Mouse (Mus musculus) hindbrain, embryonic 10.5 days (tissue): ENCODE measurements around the gene Ispd. TPM values are rescaled to one million over a fixed set of nuclear protein-coding genes. Genes with fewer than 3 reads are reported as not detected.

Source experiments
- DNase-seq: peaks from one replicate; pipeline ENCODE4 v3.0.0-alpha.2; 2017; ENCODE audit warnings: low spot score
- H3K27ac ChIP-seq: fragments of 300-500 bp; sonication (generic); 2 replicates; pipeline ENCODE4 v1.5.1; 2016; ENCODE audit warnings: mild to moderate bottlenecking, moderate library complexity
- H3K27me3 ChIP-seq: fragments of 300-500 bp; sonication (generic); 2 replicates; pipeline ENCODE4 v1.6.1; 2016; ENCODE audit warnings: mild to moderate bottlenecking; ENCODE audit not compliant: poor library complexity, insufficient read depth, severe bottlenecking
- H3K36me3 ChIP-seq: fragments of 300-500 bp; sonication (generic); 2 replicates; pipeline ENCODE4 v1.6.1; 2016; ENCODE audit warnings: mild to moderate bottlenecking, moderate library complexity
- H3K4me1 ChIP-seq: fragments of 300-500 bp; sonication (generic); replicated peaks from 2 replicates; pipeline ENCODE4 v1.6.1; 2016; ENCODE audit warnings: mild to moderate bottlenecking
- H3K4me3 ChIP-seq: fragments of 300-500 bp; sonication (generic); 2 replicates; pipeline ENCODE4 v1.5.1; 2016; ENCODE audit warnings: mild to moderate bottlenecking, moderate library complexity
- H3K9me3 ChIP-seq: fragments of 300-500 bp; sonication (generic); 2 replicates; pipeline ENCODE4 v1.6.1; 2016; ENCODE audit warnings: mild to moderate bottlenecking, moderate library complexity
- WGBS: fragments of 180-500 bp; shearing (Covaris S2); methylation state at CpG from one replicate; pipeline ENCODE4 v1.1.7; 2016; 5-methylcytosine and 5-hydroxymethylcytosine counted together
- polyA plus RNA-seq: library from polyadenylated mRNA; unstranded; fragments of >200 nt; fragmentation: Nextera tagmentation; extraction: Ambion mirVana; gene quantifications from 2 replicates; pipeline ENCODE4 v1.2.1, GENCODE M21; 2016

The Ispd gene
- polyA plus RNA-seq, 1 experiment from 2014 or later, result 9.9 TPM

GRCm38 (mm10) chr12:36533160-36533900, 152.1 kb downstream of the Ispd start:
- WGBS, result 92% methylated on average over 2 of the region's 2 CpGs
- no peaks in the 10 kb centered on the region for H3K9me3 ChIP-seq
- H3K4me3 ChIP-seq, result no peak overlapping the region
- no peaks in the 10 kb centered on the region for H3K4me1 ChIP-seq
- H3K27me3 ChIP-seq, result no peaks in the 10 kb centered on the region
- H3K27ac ChIP-seq, result no peak overlapping the region
- no peaks in the 10 kb centered on the region for H3K36me3 ChIP-seq
- no peak for DNase-seq

- Histone ChIP-seq H3K27me3 (no peaks in the 10 kb centered on the region), H3K36me3 (no peaks in the 10 kb centered on the region), H3K9me3 (no peaks in the 10 kb centered on the region), H3K27ac (no peak overlapping the region), H3K4me1 (no peaks in the 10 kb centered on the region), H3K4me3 (no peak overlapping the region)
- no peak for DNase-seq
- WGBS, result 89% methylated on average over 5 of the region's 5 CpGs
These were observed 153.3 kb downstream of the Ispd start for GRCm38 (mm10) chr12:36534589-36534988.

GRCm38 (mm10) chr12:36545318-36545717, 164.1 kb downstream of the Ispd start:
- Histone ChIP-seq H3K9me3 (no peaks in the 10 kb centered on the region), H3K36me3 (no peaks in the 10 kb centered on the region), H3K27ac (no peak overlapping the region), H3K27me3 (no peaks in the 10 kb centered on the region), H3K4me3 (no peak overlapping the region), H3K4me1 (no peaks in the 10 kb centered on the region)
- no peak for DNase-seq

- WGBS, result 93% methylated on average over 9 of the region's 9 CpGs
- H3K9me3 ChIP-seq, result no peaks in the 10 kb centered on the region
- H3K4me3 ChIP-seq, result no peak overlapping the region
- no peaks in the 10 kb centered on the region for H3K27me3 ChIP-seq
- H3K36me3 ChIP-seq, result no peaks in the 10 kb centered on the region
- H3K4me1 ChIP-seq, result no peaks in the 10 kb centered on the region
- no peak for DNase-seq
- no peak overlapping the region for H3K27ac ChIP-seq
These were observed 168.2 kb downstream of the Ispd start for GRCm38 (mm10) chr12:36549474-36549873.

- no peaks in the 10 kb centered on the region for H3K27me3 ChIP-seq
- no peak overlapping the region for H3K27ac ChIP-seq
- H3K4me3 ChIP-seq, result no peak overlapping the region
- no peaks in the 10 kb centered on the region for H3K4me1 ChIP-seq
- DNase-seq, result no peak
- no peaks in the 10 kb centered on the region for H3K9me3 ChIP-seq
- H3K36me3 ChIP-seq, result no peaks in the 10 kb centered on the region
- 91% methylated on average over 1 of the region's 1 CpGs for WGBS
These were observed 173.4 kb downstream of the Ispd start for GRCm38 (mm10) chr12:36554697-36555096.

- Histone ChIP-seq H3K4me1 (no peaks in the 10 kb centered on the region), H3K9me3 (no peaks in the 10 kb centered on the region), H3K4me3 (no peak overlapping the region), H3K36me3 (no peaks in the 10 kb centered on the region), H3K27ac (no peak overlapping the region), H3K27me3 (no peaks in the 10 kb centered on the region)
- DNase-seq, result no peak
- WGBS, result 84% methylated on average over 2 of the region's 2 CpGs
These were observed 182.9 kb downstream of the Ispd start for GRCm38 (mm10) chr12:36564146-36564545.

- no peaks in the 10 kb centered on the region for H3K4me1 ChIP-seq
- DNase-seq, result no peak
- H3K4me3 ChIP-seq, result no peak overlapping the region
- H3K27me3 ChIP-seq, result no peaks in the 10 kb centered on the region
- 92% methylated on average over 1 of the region's 1 CpGs for WGBS
- H3K27ac ChIP-seq, result no peak overlapping the region
- no peaks in the 10 kb centered on the region for H3K9me3 ChIP-seq
- no peaks in the 10 kb centered on the region for H3K36me3 ChIP-seq
These were observed 185.7 kb downstream of the Ispd start for GRCm38 (mm10) chr12:36566974-36567373.

GRCm38 (mm10) chr12:36570414-36571095, 189.3 kb downstream of the Ispd start:
- Histone ChIP-seq H3K27ac (no peak overlapping the region), H3K4me3 (no peak overlapping the region), H3K9me3 (no peaks in the 10 kb centered on the region), H3K27me3 (no peaks in the 10 kb centered on the region), H3K4me1 (no peaks in the 10 kb centered on the region), H3K36me3 (no peaks in the 10 kb centered on the region)
- 89% methylated on average over 4 of the region's 4 CpGs for WGBS
- DNase-seq, result no peak

- WGBS, result 86% methylated on average over 3 of the region's 3 CpGs
- no peak for DNase-seq
- Histone ChIP-seq H3K4me1 (no peaks in the 10 kb centered on the region), H3K9me3 (no peaks in the 10 kb centered on the region), H3K27me3 (no peaks in the 10 kb centered on the region), H3K4me3 (no peak overlapping the region), H3K27ac (no peak overlapping the region), H3K36me3 (no peaks in the 10 kb centered on the region)
These were observed 203.6 kb downstream of the Ispd start for GRCm38 (mm10) chr12:36584828-36585227.

- WGBS, result 68% methylated on average over 2 of the region's 2 CpGs
These were observed 216.4 kb downstream of the Ispd start for GRCm38 (mm10) chr12:36597539-36598250.

GRCm38 (mm10) chr12:36621960-36622736, 240.9 kb downstream of the Ispd start:
- H3K27me3 ChIP-seq, result no peaks in the 10 kb centered on the region
- DNase-seq, result no peak
- H3K36me3 ChIP-seq, result no peaks in the 10 kb centered on the region
- 80% methylated on average over 7 of the region's 7 CpGs for WGBS
- no peak overlapping the region for H3K27ac ChIP-seq
- no peaks in the 10 kb centered on the region for H3K4me1 ChIP-seq
- no peaks in the 10 kb centered on the region for H3K9me3 ChIP-seq
- H3K4me3 ChIP-seq, result no peak overlapping the region

More at GRCm38 (mm10) chr12:36597539-36598250, 216.4 kb downstream of the Ispd start:
- Histone ChIP-seq H3K4me1 (no peaks in the 10 kb centered on the region), H3K9me3 (no peaks in the 10 kb centered on the region), H3K27ac (no peak overlapping the region), H3K4me3 (no peak overlapping the region), H3K27me3 (no peaks in the 10 kb centered on the region), H3K36me3 (no peaks in the 10 kb centered on the region)
- DNase-seq, result no peak

- Histone ChIP-seq H3K4me1 (no peaks in the 10 kb centered on the region), H3K27me3 (no peaks in the 10 kb centered on the region), H3K4me3 (no peak overlapping the region), H3K9me3 (no peaks in the 10 kb centered on the region), H3K27ac (no peak overlapping the region), H3K36me3 (no peaks in the 10 kb centered on the region)
- no peak for DNase-seq
These were observed 246.0 kb downstream of the Ispd start for GRCm38 (mm10) chr12:36627204-36627603.
